Mouse (Mus musculus): Measurements from ENCODE around the gene Rnls.

- TF ChIP-seq CTCF (conservative IDR thresholded peaks at IDR 0.05; ENCODE audit: insufficient read depth, insufficient read length, low read depth, low read length), result no peak
- TF ChIP-seq POLR2A (IDR thresholded peaks at IDR 0.05; ENCODE audit: low read depth, low read length), result no peak
Observed at GRCm38 (mm10) chr19:33357019-33357418, 35.1 kb downstream of the Rnls start.

Data from kidney, adult 2 months (tissue).